Mouse (Mus musculus) embryonic facial prominence, embryonic 14.5 days (tissue): Measurements from ENCODE around the gene Git1. TPM values are rescaled to one million over a fixed set of nuclear protein-coding genes. Genes with fewer than 3 reads are reported as not detected.

Experiments
- ATAC-seq: fragments of 200-750 bp; cut with Nextera tagmentation; 2 replicates; pipeline ENCODE4 v1.8.0; 2017; ENCODE audit warnings: low read depth, moderate number of reproducible peaks, moderate TSS enrichment
- DNase-seq: peaks from one replicate; pipeline ENCODE4 v3.0.0-alpha.2; 2015; ENCODE audit warnings: low spot score
- H3K27ac ChIP-seq: fragments of 300-500 bp; sonication (generic); replicated peaks from 2 replicates; pipeline ENCODE4 v1.5.1; 2014; ENCODE audit warnings: low read depth, mild to moderate bottlenecking, low read length, moderate library complexity
- H3K27me3 ChIP-seq: fragments of 300-500 bp; sonication (generic); replicated peaks from 2 replicates; pipeline ENCODE4 v1.6.1; 2014; ENCODE audit warnings: low read length; ENCODE audit not compliant: control insufficient read depth, insufficient read depth
- H3K36me3 ChIP-seq: fragments of 300-500 bp; sonication (generic); 2 replicates; pipeline ENCODE4 v1.6.1; 2014; ENCODE audit warnings: low read length, mixed read lengths; ENCODE audit not compliant: control insufficient read depth, insufficient read depth
- H3K4me1 ChIP-seq: fragments of 300-500 bp; sonication (generic); 2 replicates; pipeline ENCODE4 v1.6.1; 2014; ENCODE audit warnings: antibody characterized with exemption, low read length; ENCODE audit not compliant: control insufficient read depth, insufficient read depth
- H3K4me2 ChIP-seq: fragments of 300-500 bp; sonication (generic); 2 replicates; pipeline ENCODE4 v1.6.1; 2014; ENCODE audit warnings: low read depth, mild to moderate bottlenecking, low read length, moderate library complexity, mixed read lengths
- H3K4me3 ChIP-seq: fragments of 300-500 bp; sonication (generic); 2 replicates; pipeline ENCODE4 v1.5.1; 2014; ENCODE audit warnings: low read depth, mild to moderate bottlenecking, low read length
- H3K9ac ChIP-seq: fragments of 300-500 bp; sonication (generic); 2 replicates; pipeline ENCODE4 v1.6.1; 2014; ENCODE audit warnings: low read depth, mild to moderate bottlenecking, low read length, moderate library complexity, mixed read lengths
- H3K9me3 ChIP-seq: fragments of 300-500 bp; sonication (generic); 2 replicates; pipeline ENCODE4 v1.6.1; 2016; ENCODE audit warnings: low read length; ENCODE audit not compliant: control insufficient read depth
- WGBS: fragments of 180-500 bp; shearing (Covaris S2); extraction: QIAGEN DNeasy Blood & Tissue Kit; methylation state at CpG from one replicate; pipeline ENCODE4 v1.1.7; 2014; 5-methylcytosine and 5-hydroxymethylcytosine counted together
- polyA plus RNA-seq: library from polyadenylated mRNA; unstranded; fragments of >200 nt; fragmentation: Nextera tagmentation; extraction: Ambion mirVana; gene quantifications from 2 replicates; pipeline ENCODE4 v1.2.1, GENCODE M21; 2014

Gene Git1
- polyA plus RNA-seq, 1 experiment from 2014 or later = 15.1 TPM

GRCm38 (mm10) chr11:77494344-77494676, 948 bp downstream of the Git1 start:
- no peak for ATAC-seq
- WGBS = 23% methylated on average over 4 of the region's 4 CpGs
- Histone ChIP-seq H3K4me3 (peak overlapping the region; percentile 86), H3K9me3 (no peaks in the 10 kb centered on the region), H3K27me3 (no peaks in the 10 kb centered on the region), H3K36me3 (peaks cover 2% of the 10 kb centered on the region; the same call in 1 of the 2 replicates), H3K27ac (peak overlapping the region; percentile 92; the same call in 1 of the 2 replicates), H3K9ac (peak overlapping the region; percentile 90), H3K4me1 (peaks cover 36% of the 10 kb centered on the region), H3K4me2 (peak overlapping the region; percentile 67)
- no peak for DNase-seq

GRCm38 (mm10) chr11:77494782-77495181, 1.4 kb downstream of the Git1 start:
- Histone ChIP-seq H3K4me1 (peaks cover 36% of the 10 kb centered on the region), H3K27ac (no peak overlapping the region), H3K4me3 (peak overlapping the region; percentile 86), H3K9ac (peak overlapping the region; percentile 90), H3K4me2 (peak overlapping the region; percentile 67), H3K36me3 (peaks cover 7% of the 10 kb centered on the region), H3K9me3 (no peaks in the 10 kb centered on the region), H3K27me3 (no peaks in the 10 kb centered on the region)
- 67% methylated on average over 6 of the region's 6 CpGs for WGBS
- DNase-seq (no peak), ATAC-seq (no peak)

GRCm38 (mm10) chr11:77495507-77495906, 2.1 kb downstream of the Git1 start:
- Histone ChIP-seq H3K27me3 (no peaks in the 10 kb centered on the region), H3K9ac (no peak overlapping the region), H3K4me2 (peak overlapping the region; percentile 67; the same call in 1 of the 2 replicates), H3K4me3 (no peak overlapping the region), H3K27ac (no peak overlapping the region), H3K9me3 (no peaks in the 10 kb centered on the region), H3K36me3 (peaks cover 14% of the 10 kb centered on the region), H3K4me1 (peaks cover 30% of the 10 kb centered on the region)
- ATAC-seq (no peak), DNase-seq (no peak)

GRCm38 (mm10) chr11:77497341-77497756, 4.0 kb downstream of the Git1 start:
- no peaks in the 10 kb centered on the region for H3K9me3 ChIP-seq
- H3K27me3 ChIP-seq = no peaks in the 10 kb centered on the region
- peak overlapping the region; percentile 72 for H3K27ac ChIP-seq
- peak; percentile 66 for DNase-seq
- peak overlapping the region; percentile 19; the same call in 1 of the 2 replicates for H3K9ac ChIP-seq
- ATAC-seq = no peak
- WGBS = 18% methylated on average over 6 of the region's 6 CpGs
- H3K4me1 ChIP-seq = peaks cover 19% of the 10 kb centered on the region
- no peak overlapping the region for H3K4me2 ChIP-seq
- H3K4me3 ChIP-seq = no peak overlapping the region
- peaks cover 28% of the 10 kb centered on the region for H3K36me3 ChIP-seq

GRCm38 (mm10) chr11:77497851-77498250, 4.5 kb downstream of the Git1 start:
- no peak overlapping the region for H3K4me2 ChIP-seq
- H3K9me3 ChIP-seq = no peaks in the 10 kb centered on the region
- WGBS = 52% methylated on average over 4 of the region's 4 CpGs
- DNase-seq (no peak), ATAC-seq (no peak)
- H3K27ac ChIP-seq = peak overlapping the region; percentile 72; the same call in 1 of the 2 replicates
- H3K9ac ChIP-seq = no peak overlapping the region
- H3K36me3 ChIP-seq = peaks cover 33% of the 10 kb centered on the region
- no peak overlapping the region for H3K4me3 ChIP-seq
- peaks cover 14% of the 10 kb centered on the region for H3K4me1 ChIP-seq
- no peaks in the 10 kb centered on the region for H3K27me3 ChIP-seq

GRCm38 (mm10) chr11:77498261-77499139, 5.1 kb downstream of the Git1 start:
- H3K4me1 ChIP-seq = peaks cover 14% of the 10 kb centered on the region
- H3K9ac ChIP-seq = no peak overlapping the region
- no peaks in the 10 kb centered on the region for H3K9me3 ChIP-seq
- ATAC-seq (no peak), DNase-seq (no peak)
- H3K4me3 ChIP-seq = no peak overlapping the region
- no peak overlapping the region for H3K27ac ChIP-seq
- 62% methylated on average over 12 of the region's 12 CpGs for WGBS
- H3K27me3 ChIP-seq = no peaks in the 10 kb centered on the region
- H3K4me2 ChIP-seq = no peak overlapping the region
- H3K36me3 ChIP-seq = peaks cover 39% of the 10 kb centered on the region

GRCm38 (mm10) chr11:77499354-77499753, 6.0 kb downstream of the Git1 start:
- ATAC-seq = no peak
- peaks cover 10% of the 10 kb centered on the region for H3K4me1 ChIP-seq
- H3K27me3 ChIP-seq = no peaks in the 10 kb centered on the region

GRCm38 (mm10) chr11:77500361-77501325, 7.3 kb downstream of the Git1 start:
- Histone ChIP-seq H3K9me3 (no peaks in the 10 kb centered on the region), H3K27ac (no peak overlapping the region), H3K27me3 (no peaks in the 10 kb centered on the region), H3K36me3 (peaks cover 61% of the 10 kb centered on the region), H3K4me2 (no peak overlapping the region), H3K4me3 (no peak overlapping the region), H3K9ac (no peak overlapping the region; the same call in 1 of the 2 replicates), H3K4me1 (0 out of 2 replicates have a peak, but pooled peaks cover 3% of the 10 kb centered on the region)
- DNase-seq (peak; percentile 66), ATAC-seq (no peak)
- 79% methylated on average over 17 of the region's 17 CpGs for WGBS

More at GRCm38 (mm10) chr11:77499354-77499753, 6.0 kb downstream of the Git1 start:
- no peak overlapping the region for H3K4me2 ChIP-seq
- no peak overlapping the region for H3K9ac ChIP-seq
- H3K27ac ChIP-seq = no peak overlapping the region
- DNase-seq = no peak
- no peaks in the 10 kb centered on the region for H3K9me3 ChIP-seq
- H3K36me3 ChIP-seq = peaks cover 48% of the 10 kb centered on the region
- 85% methylated on average over 7 of the region's 7 CpGs for WGBS
- H3K4me3 ChIP-seq = no peak overlapping the region
